16 mouse cellular contexts compared by ENCODE assay signal in the genomic region with DNA sequence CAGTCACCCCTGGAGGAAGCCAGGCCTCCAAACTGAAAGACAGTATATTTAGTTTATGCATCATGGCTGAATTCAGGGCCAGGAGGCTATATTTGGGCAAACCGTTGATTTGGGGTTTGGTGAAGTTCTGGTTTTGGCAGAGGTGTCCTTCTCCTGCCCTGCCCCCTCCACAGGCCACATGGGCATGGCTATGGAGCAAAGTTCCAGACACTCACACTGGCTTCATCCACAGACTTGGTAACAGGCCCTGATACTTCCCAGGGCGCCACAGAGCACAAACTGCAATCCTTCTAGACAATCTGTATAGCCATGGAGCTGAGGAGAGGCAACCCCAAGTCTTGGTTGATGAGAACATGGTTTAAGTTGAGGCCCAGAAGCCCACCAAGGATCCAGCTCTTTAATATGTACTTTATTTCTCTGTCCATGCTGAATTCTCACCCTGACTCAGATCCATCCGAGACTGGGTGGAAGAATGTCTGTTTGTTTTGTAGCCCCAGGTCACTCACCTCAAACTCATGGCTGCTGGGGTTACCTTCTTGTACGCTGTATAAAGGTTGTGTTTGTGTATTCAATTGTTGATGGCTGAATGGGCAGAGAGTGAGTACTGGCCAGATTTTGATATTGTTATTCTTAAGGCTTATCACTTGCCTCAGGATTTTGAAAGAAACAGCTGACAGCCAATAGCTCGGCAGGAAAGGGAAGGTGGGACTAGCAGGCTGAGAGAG.
"Had no signal": no experiment of that assay in that cellular context is flagged by ENCODE, and none has a peak within 500 bp of the region (broad histone marks: within the 10 kb centered on the region; RNA-seq: fewer than 3 reads in every experiment).

No protein-coding gene starts in this region.

- H3K4me2 ChIP-seq: neural tube, embryonic 13.5 days; neural tube, embryonic 15.5 days; stomach, embryonic 15.5 days had no signal

- H3K27me3 ChIP-seq: neural tube, embryonic 13.5 days; neural tube, embryonic 15.5 days; stomach, embryonic 15.5 days had no signal

- H3K9me3 ChIP-seq: neural tube, embryonic 13.5 days; neural tube, embryonic 15.5 days; stomach, embryonic 15.5 days had no signal

- H3K36me3 ChIP-seq: neural tube, embryonic 13.5 days; neural tube, embryonic 15.5 days had no signal

- H3K4me3 ChIP-seq: neural tube, embryonic 13.5 days; neural tube, embryonic 15.5 days; stomach, embryonic 15.5 days had no signal

- H3K9ac ChIP-seq: neural tube, embryonic 13.5 days; neural tube, embryonic 15.5 days; stomach, embryonic 15.5 days had no signal

- DNase-seq: retina, postnatal 1 day; right cerebral cortex, adult 18-20 months; right cerebral cortex, postnatal 14 days; right cerebral cortex, postnatal 25 days; right cerebral cortex, postnatal 4 days; spleen, adult 18-20 months; thymus, adult 18-20 months; thymus, adult 2 months; thymus, postnatal 14 days; thymus, postnatal 25 days; thymus, postnatal 36 days; thymus, postnatal 4 days had no signal

- H3K27ac ChIP-seq: neural tube, embryonic 13.5 days; neural tube, embryonic 15.5 days; stomach, embryonic 15.5 days; stomach, postnatal 0 days had no signal

- H3K4me1 ChIP-seq: neural tube, embryonic 13.5 days; neural tube, embryonic 15.5 days; stomach, embryonic 15.5 days had no signal
